Mouse (Mus musculus): Measurements from ENCODE around the gene S1pr4.

DNA sequence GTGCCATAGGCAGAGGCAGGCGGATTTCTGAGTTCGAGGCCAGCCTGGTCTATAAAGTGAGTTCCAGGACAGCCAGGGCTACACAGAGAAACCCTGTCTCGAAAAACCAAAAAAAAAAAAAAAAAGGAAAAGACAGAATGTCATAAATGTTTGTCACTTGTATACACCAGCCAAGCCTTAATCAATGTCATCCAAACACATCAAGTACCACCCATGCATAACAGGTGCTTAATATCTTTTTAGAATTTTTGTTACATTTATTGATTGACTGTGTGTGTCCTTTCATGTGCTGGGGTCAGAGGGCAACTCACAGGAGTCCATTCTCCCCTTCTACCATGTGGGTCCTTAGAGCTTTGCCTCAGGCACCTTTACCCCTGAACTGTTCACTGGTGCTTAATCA, at the start of gene S1pr4:
- TF ChIP-seq POLR2A (IDR thresholded peaks at IDR 0.05; ENCODE audit: low read depth, low read length) (no peak), CTCF (IDR thresholded peaks at IDR 0.05; ENCODE audit: extremely low read depth, insufficient read length, insufficient replicate concordance, low read depth, low read length) (no peak)
